8 mouse cellular contexts compared by ENCODE assay signal in genomic region chr12:80123227-80123803, GRCm38 (mm10). TPM values are rescaled to one million over a fixed set of nuclear protein-coding genes. Genes with fewer than 3 reads are reported as not detected.
DNase-seq lines count a peak whose midpoint lies in the region; ATAC-seq and TF ChIP-seq lines count a peak whose summit lies in the region.

No protein-coding gene starts in this region.

- no peak overlapping the region for H3K4me2 ChIP-seq in liver, embryonic 15.5 days
- H3K4me2 ChIP-seq in stomach, postnatal 0 days (replicated peaks; ENCODE audit: low read depth), result no peak overlapping the region

- H3K9ac ChIP-seq in liver, embryonic 15.5 days, result no peak overlapping the region
- no peak overlapping the region; the same call in 1 of the 2 replicates for H3K9ac ChIP-seq in stomach, postnatal 0 days (ENCODE audit: low read length)

- peak; percentile 21 for DNase-seq in embryo, embryonic 10.5 days (ENCODE audit: low spot score)
- DNase-seq in embryo, embryonic 10 days (ENCODE audit: low spot score), result no peak
- DNase-seq in spleen, adult 2 months (ENCODE audit: low read depth in 1 of 2, low spot score in 2 of 2), result no peak
- DNase-seq in spleen, postnatal 10 days (ENCODE audit: low spot score in 2 of 2), result no peak
- peak; percentile 60 for DNase-seq in stomach, postnatal 0 days (ENCODE audit: low spot score)
- no peak for DNase-seq in urinary bladder, adult 18-20 months (ENCODE audit: low spot score in 2 of 2)
- no peak for DNase-seq in left cerebral cortex, postnatal 36 days (ENCODE audit: low spot score in 2 of 2)

- H3K4me3 ChIP-seq in spleen, adult 2 months (ENCODE audit: extremely low read depth, insufficient read depth, insufficient read length), result no peak overlapping the region
- no peak overlapping the region for H3K4me3 ChIP-seq in liver, embryonic 15.5 days (replicated peaks)
- no peak overlapping the region for H3K4me3 ChIP-seq in stomach, postnatal 0 days (ENCODE audit: low read depth, low read length)

- H3K27ac ChIP-seq in spleen, adult 2 months (ENCODE audit: insufficient read depth, low read length), result peak overlapping the region; percentile 37; the same call in 1 of the 2 replicates
- H3K27ac ChIP-seq in liver, embryonic 15.5 days (replicated peaks), result peak overlapping the region; percentile 15; the same call in 1 of the 2 replicates
- H3K27ac ChIP-seq in stomach, postnatal 0 days (replicated peaks), result peak overlapping the region; percentile 84

- no peaks in the 10 kb centered on the region for H3K27me3 ChIP-seq in spleen, adult 2 months (ENCODE audit: control insufficient read depth, insufficient read depth, low read length)
- H3K27me3 ChIP-seq in liver, embryonic 15.5 days, result no peaks in the 10 kb centered on the region
- H3K27me3 ChIP-seq in stomach, postnatal 0 days (ENCODE audit: control insufficient read depth, insufficient read depth, low read length), result no peaks in the 10 kb centered on the region

- peaks cover 38% of the 10 kb centered on the region; the same call in 1 of the 2 replicates for H3K4me1 ChIP-seq in spleen, adult 2 months (ENCODE audit: control insufficient read depth, insufficient read depth, insufficient read length)
- peaks cover 60% of the 10 kb centered on the region for H3K4me1 ChIP-seq in liver, embryonic 15.5 days (replicated peaks)
- H3K4me1 ChIP-seq in stomach, postnatal 0 days (replicated peaks; ENCODE audit: control insufficient read depth, insufficient read depth), result peaks cover 17% of the 10 kb centered on the region

- no peak for TF ChIP-seq POLR2A in spleen, adult 2 months (IDR thresholded peaks at IDR 0.05; ENCODE audit: low read depth, low read length)

- H3K36me3 ChIP-seq in spleen, adult 2 months (ENCODE audit: control insufficient read depth, insufficient read depth, low read length), result peaks cover 10% of the 10 kb centered on the region; the same call in 1 of the 2 replicates
- peaks cover 15% of the 10 kb centered on the region for H3K36me3 ChIP-seq in liver, embryonic 15.5 days (replicated peaks)
- H3K36me3 ChIP-seq in stomach, postnatal 0 days (ENCODE audit: control insufficient read depth, insufficient read depth, low read length), result peaks cover 6% of the 10 kb centered on the region; the same call in 1 of the 2 replicates

- TF ChIP-seq EP300 in stomach, postnatal 0 days (optimal IDR thresholded peaks at IDR 0.05), result no peak

- no peak for TF ChIP-seq CTCF in spleen, adult 2 months (IDR thresholded peaks at IDR 0.05; ENCODE audit: extremely low read depth, insufficient read depth, insufficient read length, insufficient replicate concordance)
- no peak for TF ChIP-seq CTCF in stomach, postnatal 0 days (IDR thresholded peaks at IDR 0.05; ENCODE audit: low read depth)

- 78% methylated on average over 4 of the region's 4 CpGs for WGBS in spleen, adult 2 months
- WGBS in liver, embryonic 15.5 days (ENCODE audit: insufficient replicate concordance), result 77% methylated on average over 4 of the region's 4 CpGs
- 11% methylated on average over 4 of the region's 4 CpGs for WGBS in stomach, postnatal 0 days

- H3K9me3 ChIP-seq in liver, embryonic 15.5 days (replicated peaks), result no peaks in the 10 kb centered on the region
- H3K9me3 ChIP-seq in stomach, postnatal 0 days (ENCODE audit: control insufficient read depth, low read length), result no peaks in the 10 kb centered on the region

- ATAC-seq in liver, embryonic 15.5 days (ENCODE audit: insufficient read depth), result peak; percentile 33; the same call in 1 of the 2 replicates
- ATAC-seq in stomach, postnatal 0 days (ENCODE audit: low FRiP score, low TSS enrichment), result peak; percentile 78

- intact Hi-C loops in left cerebral cortex, postnatal 36 days (cut with DNase I), result no loop called here

RNA-seq across cellular contexts. Expression of gene Zfp36l1, which starts 10.5 kb away (rescaled TPM):
- 251 and 372 TPM in 2 replicates for polyA plus RNA-seq in spleen, adult 2 months (2012; rRNA removed)
- 23.7 and 24.5 TPM in 2 replicates for polyA plus RNA-seq in liver, embryonic 15.5 days (2015; fragmentation: Nextera tagmentation; extraction: Ambion mirVana)
- 90.8 and 98.5 TPM in 2 replicates for polyA plus RNA-seq in stomach, postnatal 0 days (2015; fragmentation: Nextera tagmentation; extraction: Ambion mirVana)
- 10 to 100 TPM; 37.3 to 40.0 TPM for total RNA-seq in left cerebral cortex, postnatal 36 days (2021)

Comparison
In these comparisons a context has a peak if more than half of its experiments do, and no peak if none do; other contexts are left out.
1. DNase-seq: peak in embryo, embryonic 10.5 days (single experiment) and stomach, postnatal 0 days (single experiment); none in embryo, embryonic 10 days (single experiment), spleen, adult 2 months (0 of 2), spleen, postnatal 10 days (0 of 2), urinary bladder, adult 18-20 months (0 of 2) and left cerebral cortex, postnatal 36 days (0 of 2).
2. H3K27ac ChIP-seq: peak in every context shown above with its lines; median percentile 84 in stomach, postnatal 0 days; 37 in spleen, adult 2 months; 15 in liver, embryonic 15.5 days.